ENCODE assay signal across 29 mouse cellular contexts in the genomic region with DNA sequence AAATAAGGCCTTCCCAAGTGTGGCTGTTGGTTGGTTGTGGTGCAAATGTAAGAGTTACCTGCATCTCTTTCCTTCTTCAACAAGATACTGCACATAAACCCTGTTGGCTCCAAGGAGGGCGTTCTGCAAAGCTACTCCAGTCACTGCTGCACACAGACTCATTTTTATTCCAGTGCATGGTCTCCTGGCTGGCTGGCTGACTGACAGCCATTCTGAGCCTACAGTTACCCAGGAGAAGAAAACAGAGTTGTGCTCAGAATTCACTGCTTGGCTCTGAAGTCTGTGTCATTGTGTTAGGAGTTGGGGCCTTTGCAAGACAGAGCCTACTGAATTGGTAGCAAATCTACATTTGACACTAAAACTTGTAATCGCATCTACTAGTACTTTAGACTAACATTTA.
A peak's percentile ranks its signal among the peaks of the same experiment; 100 is the strongest.
DNase-seq lines count a peak whose midpoint lies in the region; ATAC-seq and TF ChIP-seq lines count a peak whose summit lies in the region.
"Had no signal": no experiment of that assay in that cellular context is flagged by ENCODE, and none has a peak within 500 bp of the region (broad histone marks: within the 10 kb centered on the region; RNA-seq: fewer than 3 reads in every experiment).

No protein-coding gene starts in this region.

- no peak overlapping the region for H3K9ac ChIP-seq in hindbrain, embryonic 15.5 days
- H3K9ac ChIP-seq in midbrain, postnatal 0 days (replicated peaks; ENCODE audit: low read length, poor library complexity, severe bottlenecking), result no peak overlapping the region
- H3K9ac ChIP-seq: embryonic facial prominence, embryonic 12.5 days; heart, embryonic 12.5 days; liver, embryonic 12.5 days; liver, postnatal 0 days; neural tube, embryonic 13.5 days had no signal

- no peak overlapping the region for H3K4me3 ChIP-seq in hindbrain, embryonic 15.5 days
- H3K4me3 ChIP-seq in hindbrain, embryonic 10.5 days, result no peak overlapping the region
- no peak overlapping the region for H3K4me3 ChIP-seq in midbrain, postnatal 0 days (ENCODE audit: low read depth, low read length)
- H3K4me3 ChIP-seq in midbrain, embryonic 10.5 days, result no peak overlapping the region
- H3K4me3 ChIP-seq: embryonic facial prominence, embryonic 12.5 days; heart, embryonic 12.5 days; liver, embryonic 12.5 days; megakaryocyte, embryonic 14.5 days; neural tube, embryonic 13.5 days had no signal

- H3K27me3 ChIP-seq in hindbrain, embryonic 15.5 days, result no peaks in the 10 kb centered on the region
- peaks cover 3% of the 10 kb centered on the region; the same call in 1 of the 2 replicates for H3K27me3 ChIP-seq in hindbrain, embryonic 10.5 days (ENCODE audit: insufficient read depth, poor library complexity, severe bottlenecking)
- H3K27me3 ChIP-seq in midbrain, postnatal 0 days (ENCODE audit: insufficient read depth, low read length), result no peaks in the 10 kb centered on the region
- H3K27me3 ChIP-seq in midbrain, embryonic 10.5 days (ENCODE audit: low read depth, poor library complexity, severe bottlenecking), result peaks cover 5% of the 10 kb centered on the region; the same call in 1 of the 2 replicates
- H3K27me3 ChIP-seq: CH12.LX; embryonic facial prominence, embryonic 12.5 days; neural tube, embryonic 13.5 days had no signal

- H3K27ac ChIP-seq in hindbrain, embryonic 15.5 days (replicated peaks), result no peak overlapping the region
- no peak overlapping the region for H3K27ac ChIP-seq in hindbrain, embryonic 10.5 days
- H3K27ac ChIP-seq in midbrain, postnatal 0 days (ENCODE audit: low read depth, low read length), result no peak overlapping the region
- no peak overlapping the region for H3K27ac ChIP-seq in midbrain, embryonic 10.5 days (replicated peaks)
- H3K27ac ChIP-seq: embryonic facial prominence, embryonic 12.5 days; liver, embryonic 12.5 days; neural tube, embryonic 13.5 days had no signal

- ATAC-seq in hindbrain, embryonic 15.5 days (ENCODE audit: low FRiP score, low read depth), result peak; percentile 57; the same call in 1 of the 2 replicates
- ATAC-seq in midbrain, postnatal 0 days (ENCODE audit: low FRiP score), result peak; percentile 14; the same call in 1 of the 2 replicates
- ATAC-seq: activated CD4-positive, CD25-positive, alpha-beta regulatory T cell, adult 4 months; intestine, postnatal 0 days; liver, embryonic 12.5 days; liver, postnatal 0 days; lung, postnatal 0 days had no signal

- H3K4me1 ChIP-seq in hindbrain, embryonic 15.5 days (replicated peaks), result peaks cover 12% of the 10 kb centered on the region
- no peaks in the 10 kb centered on the region for H3K4me1 ChIP-seq in hindbrain, embryonic 10.5 days (replicated peaks)
- no peaks in the 10 kb centered on the region for H3K4me1 ChIP-seq in midbrain, postnatal 0 days (ENCODE audit: insufficient read depth, low read length)
- no peaks in the 10 kb centered on the region for H3K4me1 ChIP-seq in midbrain, embryonic 10.5 days
- H3K4me1 ChIP-seq: embryonic facial prominence, embryonic 12.5 days; liver, embryonic 12.5 days had no signal

- TF ChIP-seq CTCF in midbrain, postnatal 0 days (IDR thresholded peaks at IDR 0.05), result no peak

- H3K4me2 ChIP-seq in hindbrain, embryonic 15.5 days, result no peak overlapping the region
- no peak overlapping the region for H3K4me2 ChIP-seq in midbrain, postnatal 0 days (ENCODE audit: low read depth, low read length, poor library complexity, severe bottlenecking)
- H3K4me2 ChIP-seq: embryonic facial prominence, embryonic 12.5 days; heart, embryonic 12.5 days; liver, embryonic 12.5 days; neural tube, embryonic 13.5 days had no signal

- 90% methylated on average over 2 of the region's 2 CpGs for WGBS in hindbrain, embryonic 15.5 days
- WGBS in hindbrain, embryonic 10.5 days, result 91% methylated on average over 2 of the region's 2 CpGs
- WGBS in midbrain, postnatal 0 days, result 85% methylated on average over 2 of the region's 2 CpGs
- 98% methylated on average over 2 of the region's 2 CpGs for WGBS in midbrain, embryonic 10.5 days

- peak; percentile 13 for DNase-seq in cerebellum, adult 9-11 months
- DNase-seq in cerebellum, adult 9-10 months, result no peak
- DNase-seq in hindbrain, embryonic 10.5 days (ENCODE audit: low spot score), result no peak
- peak; percentile 31 for DNase-seq in layer of hippocampus, adult 9-11 months
- no peak for DNase-seq in layer of hippocampus, adult 9-10 months (ENCODE audit: low spot score)
- DNase-seq in midbrain, postnatal 0 days (ENCODE audit: low spot score), result peak; percentile 63
- DNase-seq in midbrain, embryonic 10.5 days (ENCODE audit: low spot score), result no peak
- DNase-seq: adrenal gland, adult 2 months; adrenal gland, postnatal 36 days; cerebellum, adult 8-10 months; embryo, embryonic 11 days; gastrocnemius, postnatal 25 days; heart, adult 18-20 months; heart, postnatal 4 days; kidney, adult 9 months; kidney, postnatal 10 days; left cerebral cortex, postnatal 4 days; liver, postnatal 0 days; lung, postnatal 4 days had no signal

- no peaks in the 10 kb centered on the region for H3K36me3 ChIP-seq in hindbrain, embryonic 15.5 days
- H3K36me3 ChIP-seq in hindbrain, embryonic 10.5 days, result no peaks in the 10 kb centered on the region
- no peaks in the 10 kb centered on the region for H3K36me3 ChIP-seq in midbrain, postnatal 0 days (ENCODE audit: insufficient read depth, low read length)
- no peaks in the 10 kb centered on the region for H3K36me3 ChIP-seq in midbrain, embryonic 10.5 days
- H3K36me3 ChIP-seq: embryonic facial prominence, embryonic 12.5 days; heart, embryonic 12.5 days; liver, embryonic 12.5 days; neural tube, embryonic 13.5 days had no signal

- no peaks in the 10 kb centered on the region for H3K9me3 ChIP-seq in hindbrain, embryonic 15.5 days
- no peaks in the 10 kb centered on the region for H3K9me3 ChIP-seq in hindbrain, embryonic 10.5 days
- H3K9me3 ChIP-seq in midbrain, postnatal 0 days (ENCODE audit: low read length), result no peaks in the 10 kb centered on the region
- no peaks in the 10 kb centered on the region for H3K9me3 ChIP-seq in midbrain, embryonic 10.5 days (replicated peaks)
- H3K9me3 ChIP-seq: embryonic facial prominence, embryonic 12.5 days; heart, embryonic 12.5 days; liver, embryonic 12.5 days; megakaryocyte, embryonic 14.5 days; neural tube, embryonic 13.5 days had no signal

Comparison
In these comparisons a context has a peak if more than half of its experiments do, and no peak if none do; other contexts are left out.
1. DNase-seq: peak in cerebellum, adult 9-11 months (single experiment), layer of hippocampus, adult 9-11 months (single experiment) and midbrain, postnatal 0 days (single experiment); none in cerebellum, adult 9-10 months (single experiment), hindbrain, embryonic 10.5 days (single experiment), layer of hippocampus, adult 9-10 months (single experiment) and midbrain, embryonic 10.5 days (single experiment).